Mouse (Mus musculus) thymus, postnatal 14 days (tissue): ENCODE data around the gene Ric8a.
A peak's percentile ranks its signal among the peaks of the same experiment; 100 is the strongest.

Experiments used
- DNase-seq: peaks from one replicate; pipeline ENCODE4 v3.0.0; 2021

Gene Ric8a

GRCm38 (mm10) chr7:140856785-140857549, at the start of gene Ric8a:
Gene Ric8a (plus strand): TSS chr7:140856957.
- DNase-seq = peak; percentile 88

- no peak for DNase-seq
Observed at GRCm38 (mm10) chr7:140810496-140810895, 46.3 kb upstream of the Ric8a start.

GRCm38 (mm10) chr7:140811714-140812113, 45.0 kb upstream of the Ric8a start:
- DNase-seq = no peak

- DNase-seq = no peak
Observed at GRCm38 (mm10) chr7:140812850-140813249, 43.9 kb upstream of the Ric8a start.

- no peak for DNase-seq
Observed at GRCm38 (mm10) chr7:140820173-140820572, 36.6 kb upstream of the Ric8a start.

- no peak for DNase-seq
Observed at GRCm38 (mm10) chr7:140821305-140821652, 35.5 kb upstream of the Ric8a start.

- DNase-seq = no peak
Observed at GRCm38 (mm10) chr7:140821653-140822329, 35.0 kb upstream of the Ric8a start, which contains the start of gene Zfp941. Gene Zfp941 (minus strand): TSS chr7:140822178.

GRCm38 (mm10) chr7:140822731-140823130, 34.0 kb upstream of the Ric8a start:
- DNase-seq = no peak

- no peak for DNase-seq
Observed at GRCm38 (mm10) chr7:140828171-140828881, 28.4 kb upstream of the Ric8a start.

- no peak for DNase-seq
Observed at GRCm38 (mm10) chr7:140831447-140831846, 25.3 kb upstream of the Ric8a start.

GRCm38 (mm10) chr7:140833341-140833740, 23.4 kb upstream of the Ric8a start:
- no peak for DNase-seq

GRCm38 (mm10) chr7:140834968-140835757, 21.6 kb upstream of the Ric8a start, which contains the start of gene Urah:
Gene Urah (plus strand): TSS chr7:140835018.
- DNase-seq = no peak

- no peak for DNase-seq
Observed at GRCm38 (mm10) chr7:140835758-140836087, 21.0 kb upstream of the Ric8a start.

- DNase-seq = no peak
Observed at GRCm38 (mm10) chr7:140836243-140837115, 20.3 kb upstream of the Ric8a start.

GRCm38 (mm10) chr7:140839556-140839955, 17.2 kb upstream of the Ric8a start:
- no peak for DNase-seq

- DNase-seq = no peak
Observed at GRCm38 (mm10) chr7:140840750-140841735, 15.7 kb upstream of the Ric8a start.

- no peak for DNase-seq
Observed at GRCm38 (mm10) chr7:140843806-140844205, 13.0 kb upstream of the Ric8a start.

- peak; percentile 92 for DNase-seq
Observed at GRCm38 (mm10) chr7:140844905-140845665, 11.7 kb upstream of the Ric8a start, which contains the start of gene Scgb1c1. Gene Scgb1c1 (plus strand): TSS chr7:140845547.

GRCm38 (mm10) chr7:140845683-140846082, 11.1 kb upstream of the Ric8a start:
- DNase-seq = no peak

GRCm38 (mm10) chr7:140846676-140847075, 10.1 kb upstream of the Ric8a start:
- DNase-seq = no peak
